Mouse (Mus musculus) forebrain, postnatal 0 days (tissue): ENCODE results near the gene Xrcc1. TPM values are rescaled to one million over a fixed set of nuclear protein-coding genes. Genes with fewer than 3 reads are reported as not detected.

Experiments
- ATAC-seq: fragments of 200-750 bp; cut with Nextera tagmentation; 2 replicates; pipeline ENCODE4 v1.8.0; 2017; ENCODE audit warnings: mild to moderate bottlenecking, moderate library complexity
- DNase-seq: peaks from one replicate; pipeline ENCODE4 v3.0.0-alpha.2; 2015
- H3K27ac ChIP-seq: fragments of 300-500 bp; sonication (generic); 2 replicates; pipeline ENCODE4 v1.5.1; 2014; ENCODE audit warnings: low read depth, mild to moderate bottlenecking, antibody characterized with exemption, low read length, moderate library complexity, mixed read lengths
- H3K27me3 ChIP-seq: fragments of 300-500 bp; sonication (generic); 2 replicates; pipeline ENCODE4 v1.6.1; 2014; ENCODE audit warnings: mild to moderate bottlenecking, low read length, mixed read lengths; ENCODE audit not compliant: insufficient read depth
- H3K36me3 ChIP-seq: fragments of 300-500 bp; sonication (generic); 2 replicates; pipeline ENCODE4 v1.6.1; 2014; ENCODE audit warnings: mild to moderate bottlenecking, moderate library complexity; ENCODE audit not compliant: insufficient read depth
- H3K4me1 ChIP-seq: fragments of 300-500 bp; sonication (generic); 2 replicates; pipeline ENCODE4 v1.6.1; 2014; ENCODE audit warnings: antibody characterized with exemption; ENCODE audit not compliant: insufficient read depth
- H3K4me2 ChIP-seq: fragments of 300-500 bp; sonication (generic); 2 replicates; pipeline ENCODE4 v1.6.1; 2014; ENCODE audit warnings: low read depth, mild to moderate bottlenecking, moderate library complexity
- H3K4me3 ChIP-seq: fragments of 300-500 bp; sonication (generic); 2 replicates; pipeline ENCODE4 v1.5.1; 2014; ENCODE audit warnings: low read depth, low read length, mixed read lengths
- H3K9ac ChIP-seq: fragments of 300-500 bp; sonication (generic); 2 replicates; pipeline ENCODE4 v1.6.1; 2014; ENCODE audit warnings: mild to moderate bottlenecking
- H3K9me3 ChIP-seq: fragments of 300-500 bp; sonication (generic); 2 replicates; pipeline ENCODE4 v1.6.1; 2016; ENCODE audit warnings: low read length
- CTCF ChIP-seq: sonication (generic); IDR thresholded peaks from 2 replicates; pipeline ENCODE4 v1.5.1; 2016; ENCODE audit warnings: antibody characterized with exemption, control low read depth, low read depth
- WGBS: fragments of 180-500 bp; shearing (Covaris S2); extraction: QIAGEN DNeasy Blood & Tissue Kit; methylation state at CpG from one replicate; pipeline ENCODE4 v1.1.7; 2014; 5-methylcytosine and 5-hydroxymethylcytosine counted together
- polyA plus RNA-seq: library from polyadenylated mRNA; unstranded; fragments of >200 nt; fragmentation: Nextera tagmentation; extraction: Ambion mirVana; gene quantifications from 2 replicates; pipeline ENCODE4 v1.2.1, GENCODE M21; 2015
- total RNA-seq: library from RNA; depleted of rRNA; stranded (reverse); fragments of >200 nt; gene quantifications from 2 replicates; pipeline ENCODE4 v1.2.3, GENCODE M21; 2014

Xrcc1 gene
- total and polyA plus RNA-seq, 2 experiments from 2014 or later = 48.6 to 49.8 TPM

- 71% methylated on average over 12 of the region's 12 CpGs for WGBS
- no peak for ATAC-seq
- no peak overlapping the region for H3K27ac ChIP-seq
- H3K4me1 ChIP-seq = no peaks in the 10 kb centered on the region
- no peak for TF ChIP-seq CTCF
- no peaks in the 10 kb centered on the region for H3K27me3 ChIP-seq
- no peak for DNase-seq
- H3K9me3 ChIP-seq = no peaks in the 10 kb centered on the region
- H3K4me3 ChIP-seq = no peak overlapping the region
- no peak overlapping the region for H3K4me2 ChIP-seq
- H3K9ac ChIP-seq = no peak overlapping the region
- H3K36me3 ChIP-seq = peaks cover 8% of the 10 kb centered on the region; the same call in 1 of the 2 replicates
Observed at GRCm38 (mm10) chr7:24574224-24574796, 28.2 kb downstream of the Xrcc1 start.

- whole genome bisulfite sequencing = 91% methylated on average over 10 of the region's 10 CpGs
- no peaks in the 10 kb centered on the region for H3K36me3 ChIP-seq
- H3K27ac ChIP-seq = no peak overlapping the region
- H3K9me3 ChIP-seq = no peaks in the 10 kb centered on the region
- no peak overlapping the region for H3K4me3 ChIP-seq
- H3K9ac ChIP-seq = no peak overlapping the region
- ATAC-seq (no peak), DNase-seq (no peak)
- TF ChIP-seq CTCF = no peak
- H3K4me2 ChIP-seq = no peak overlapping the region
- no peaks in the 10 kb centered on the region for H3K27me3 ChIP-seq
- H3K4me1 ChIP-seq = no peaks in the 10 kb centered on the region
Observed at GRCm38 (mm10) chr7:24577811-24578210, 31.7 kb downstream of the Xrcc1 start.

- ATAC-seq = no peak
- Histone ChIP-seq H3K4me3 (no peak overlapping the region), H3K4me2 (no peak overlapping the region), H3K9ac (no peak overlapping the region), H3K9me3 (no peaks in the 10 kb centered on the region), H3K4me1 (no peaks in the 10 kb centered on the region), H3K27ac (no peak overlapping the region), H3K36me3 (no peaks in the 10 kb centered on the region), H3K27me3 (no peaks in the 10 kb centered on the region)
- DNase-seq = no peak
- 91% methylated on average over 6 of the region's 6 CpGs for WGBS
- TF ChIP-seq CTCF = no peak
Observed at GRCm38 (mm10) chr7:24584876-24585275, 38.8 kb downstream of the Xrcc1 start.

GRCm38 (mm10) chr7:24585995-24586394, 39.9 kb downstream of the Xrcc1 start:
- no peak overlapping the region for H3K27ac ChIP-seq
- no peaks in the 10 kb centered on the region for H3K4me1 ChIP-seq
- no peak for TF ChIP-seq CTCF
- H3K4me2 ChIP-seq = no peak overlapping the region
- no peaks in the 10 kb centered on the region for H3K27me3 ChIP-seq
- WGBS = 50% methylated on average over 16 of the region's 16 CpGs
- DNase-seq = no peak
- H3K9me3 ChIP-seq = no peaks in the 10 kb centered on the region
- no peak for ATAC-seq
- H3K9ac ChIP-seq = no peak overlapping the region
- no peak overlapping the region for H3K4me3 ChIP-seq
- H3K36me3 ChIP-seq = no peaks in the 10 kb centered on the region

- Histone ChIP-seq H3K27ac (peak overlapping the region; percentile 80), H3K9ac (peak overlapping the region; percentile 94), H3K27me3 (no peaks in the 10 kb centered on the region), H3K4me3 (peak overlapping the region; percentile 73), H3K4me2 (peak overlapping the region; percentile 75), H3K4me1 (no peaks in the 10 kb centered on the region), H3K36me3 (no peaks in the 10 kb centered on the region), H3K9me3 (no peaks in the 10 kb centered on the region)
- 7% methylated on average over 8 of the region's 8 CpGs for WGBS
- ATAC-seq = peak; percentile 50
- TF ChIP-seq CTCF = no peak
- no peak for DNase-seq
Observed at GRCm38 (mm10) chr7:24586828-24587227, 40.7 kb downstream of the Xrcc1 start.

- H3K36me3 ChIP-seq = no peaks in the 10 kb centered on the region
- no peaks in the 10 kb centered on the region for H3K27me3 ChIP-seq
- DNase-seq (peak; percentile 93), ATAC-seq (peak; percentile 92)
- 4% methylated on average over 30 of the region's 30 CpGs for WGBS
- H3K9me3 ChIP-seq = no peaks in the 10 kb centered on the region
- H3K4me2 ChIP-seq = peak within 1 kb of the TSS; percentile 75
- H3K9ac ChIP-seq = peak within 1 kb of the TSS; percentile 94
- peak within 1 kb of the TSS; percentile 80 for H3K27ac ChIP-seq
- peak; percentile 1; the same call in 1 of the 2 replicates for TF ChIP-seq CTCF
- peak within 1 kb of the TSS; percentile 73 for H3K4me3 ChIP-seq
- H3K4me1 ChIP-seq = no peaks in the 10 kb centered on the region
Observed at GRCm38 (mm10) chr7:24587330-24588105, 41.4 kb downstream of the Xrcc1 start, which contains the start of the genes Ethe1 and Zfp575. Gene Ethe1, plus strand, starts transcription at chr7:24587543. Gene Zfp575, minus strand, starts transcription at chr7:24587641.

GRCm38 (mm10) chr7:24588336-24588735, 42.2 kb downstream of the Xrcc1 start:
- H3K4me2 ChIP-seq = no peak overlapping the region
- no peak overlapping the region for H3K27ac ChIP-seq
- H3K9me3 ChIP-seq = no peaks in the 10 kb centered on the region
- H3K4me3 ChIP-seq = no peak overlapping the region
- H3K9ac ChIP-seq = no peak overlapping the region; the same call in 1 of the 2 replicates
- DNase-seq (no peak), ATAC-seq (no peak)
- no peaks in the 10 kb centered on the region for H3K27me3 ChIP-seq
- no peak for TF ChIP-seq CTCF
- H3K4me1 ChIP-seq = peaks cover 3% of the 10 kb centered on the region; the same call in 1 of the 2 replicates
- whole genome bisulfite sequencing = 87% methylated on average over 13 of the region's 13 CpGs
- no peaks in the 10 kb centered on the region for H3K36me3 ChIP-seq
